Comparison of ENCODE assay signal across 8 mouse cellular contexts in the genomic region with DNA sequence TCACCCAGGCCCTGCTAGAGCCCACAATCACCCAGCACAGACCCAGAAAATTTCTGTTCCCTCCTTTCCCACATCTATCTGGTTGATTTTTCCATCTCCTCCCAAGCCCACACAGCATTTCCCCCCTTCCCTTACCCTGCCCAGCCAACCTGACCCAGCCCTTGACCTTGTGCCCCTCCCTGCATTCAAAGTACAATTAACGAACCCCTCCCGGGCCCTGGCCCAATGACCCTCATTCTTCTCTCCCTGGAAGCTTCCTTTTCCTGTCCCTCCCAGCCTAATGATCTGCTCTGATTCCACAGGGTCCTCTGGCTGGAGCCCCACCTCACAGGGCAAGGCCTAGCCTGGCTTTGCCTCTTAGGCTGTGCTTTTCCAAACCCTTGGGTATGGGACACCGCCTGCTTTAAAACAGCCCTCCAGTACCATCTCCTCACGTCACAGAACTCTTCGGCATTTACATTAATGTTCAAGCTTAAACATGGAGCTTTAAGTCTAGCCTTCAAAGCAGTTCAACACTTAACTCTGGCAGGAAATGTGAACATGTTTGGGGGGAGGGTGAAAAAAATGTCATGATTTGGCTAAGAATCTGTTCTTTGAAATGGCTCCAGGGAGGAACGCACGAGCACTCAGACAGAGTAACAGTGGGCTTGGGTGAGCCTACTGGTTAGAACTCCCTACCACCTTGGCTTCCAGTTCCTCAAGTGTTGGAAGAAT.
DNase-seq lines count a peak whose midpoint lies in the region; TF ChIP-seq lines count a peak whose summit lies in the region.

No protein-coding gene starts in this region.

- DNase-seq in lung, adult 18-20 months = peak; percentile 72 to 78
- DNase-seq in lung, adult 2 months = no peak
- DNase-seq in heart, adult 18-20 months = peak; percentile 70 to 86
- DNase-seq in kidney, adult 9 months = peak; percentile 20
- peak; percentile 75 for DNase-seq in naive thymus-derived CD4-positive, alpha-beta T cell, adult 2 months (ENCODE audit: low read depth)
- no peak for DNase-seq in frontal cortex, postnatal 10 days (ENCODE audit: low spot score in 2 of 2)
- DNase-seq in cerebellum, postnatal 36 days = no peak
- no peak for DNase-seq in left cerebral cortex, postnatal 25 days (ENCODE audit: low spot score in 2 of 2)

- intact Hi-C loops in left cerebral cortex, postnatal 25 days (cut with DNase I) = loop anchor here (5.0 kb wide), 1 partner anchor 143 kb away; a partner anchor contains a TSS

- no peak for TF ChIP-seq POLR2A in lung, adult 2 months (IDR thresholded peaks at IDR 0.05; ENCODE audit: borderline replicate concordance, extremely low read depth, low read depth, low read length)

- 47% methylated on average over 7 of the region's 7 CpGs for WGBS in lung, adult 2 months

- no peak overlapping the region for H3K4me3 ChIP-seq in lung, adult 2 months (replicated peaks; ENCODE audit: extremely low read depth, low read depth, low read length)

- peaks cover 38% of the 10 kb centered on the region for H3K4me1 ChIP-seq in lung, adult 2 months (ENCODE audit: control insufficient read depth, insufficient read depth, low read length)

- no peak for TF ChIP-seq CTCF in lung, adult 2 months (IDR thresholded peaks at IDR 0.05; ENCODE audit: insufficient read depth, low read length)

Comparison
In these comparisons a context has a peak if more than half of its experiments do, and no peak if none do; other contexts are left out.
1. DNase-seq: peak in lung, adult 18-20 months (2 of 2), heart, adult 18-20 months (2 of 2), kidney, adult 9 months (single experiment) and naive thymus-derived CD4-positive, alpha-beta T cell, adult 2 months (single experiment); none in lung, adult 2 months (single experiment), frontal cortex, postnatal 10 days (0 of 2), cerebellum, postnatal 36 days (0 of 2) and left cerebral cortex, postnatal 25 days (0 of 2).